ENCODE assay signal across 8 mouse cellular contexts in genomic region chr17:13761179-13761913, GRCm38 (mm10). TPM values are rescaled to one million over a fixed set of nuclear protein-coding genes. Genes with fewer than 3 reads are reported as not detected.
DNase-seq lines count a peak whose midpoint lies in the region; ATAC-seq and TF ChIP-seq lines count a peak whose summit lies in the region.

Gene Tcte2, minus strand, starts transcription at chr17:13761825.

- peak within 1 kb of the TSS; percentile 77 for H3K4me2 ChIP-seq in hindbrain, embryonic 15.5 days
- peak within 1 kb of the TSS; percentile 97 for H3K4me2 ChIP-seq in stomach, postnatal 0 days (replicated peaks; ENCODE audit: low read depth)

- intact Hi-C loops in left cerebral cortex, postnatal 10 days (cut with DNase I) = loop anchor here (5.0 kb wide), 4 partner anchors 56 to 289 kb away; no protein-coding TSS in a partner anchor

- ATAC-seq in hindbrain, embryonic 15.5 days (ENCODE audit: low FRiP score, low read depth) = peak; percentile 55
- peak; percentile 5; the same call in 1 of the 2 replicates for ATAC-seq in stomach, postnatal 0 days (ENCODE audit: low FRiP score, low TSS enrichment)

- no peaks in the 10 kb centered on the region for H3K36me3 ChIP-seq in hindbrain, embryonic 15.5 days
- no peaks in the 10 kb centered on the region for H3K36me3 ChIP-seq in midbrain, embryonic 10.5 days
- no peaks in the 10 kb centered on the region for H3K36me3 ChIP-seq in stomach, postnatal 0 days (ENCODE audit: control insufficient read depth, insufficient read depth, low read length)

- peak within 1 kb of the TSS; percentile 99 for H3K4me3 ChIP-seq in hindbrain, embryonic 15.5 days
- H3K4me3 ChIP-seq in midbrain, embryonic 10.5 days = peak within 1 kb of the TSS; percentile 96
- H3K4me3 ChIP-seq in stomach, postnatal 0 days (ENCODE audit: low read depth, low read length) = peak within 1 kb of the TSS; percentile 81

- DNase-seq in ovary, adult 18-20 months (ENCODE audit: low spot score) = peak; percentile 10
- DNase-seq in ovary, postnatal 10 days (ENCODE audit: low spot score) = no peak
- peak; percentile 70 for DNase-seq in cerebellum, adult 9-10 months
- peak; percentile 45 to 47 for DNase-seq in frontal cortex, postnatal 36 days (ENCODE audit: low spot score in 2 of 2)
- peak in 1 of 2 experiments; percentile 72 for DNase-seq in left cerebral cortex, postnatal 10 days (ENCODE audit: extremely low spot score in 1 of 2, low spot score in 2 of 2)
- DNase-seq in midbrain, embryonic 10.5 days (ENCODE audit: low spot score) = peak; percentile 60
- DNase-seq in stomach, postnatal 0 days (ENCODE audit: low spot score) = peak; percentile 63

- peaks cover 46% of the 10 kb centered on the region for H3K4me1 ChIP-seq in hindbrain, embryonic 15.5 days (replicated peaks)
- H3K4me1 ChIP-seq in midbrain, embryonic 10.5 days = peaks cover 40% of the 10 kb centered on the region
- H3K4me1 ChIP-seq in stomach, postnatal 0 days (replicated peaks; ENCODE audit: control insufficient read depth, insufficient read depth) = no peaks in the 10 kb centered on the region

- H3K9ac ChIP-seq in hindbrain, embryonic 15.5 days = peak within 1 kb of the TSS; percentile 91
- H3K9ac ChIP-seq in stomach, postnatal 0 days (ENCODE audit: low read length) = peak within 1 kb of the TSS; percentile 90

- H3K27ac ChIP-seq in hindbrain, embryonic 15.5 days (replicated peaks) = peak within 1 kb of the TSS; percentile 98
- peak within 1 kb of the TSS; percentile 95 for H3K27ac ChIP-seq in midbrain, embryonic 10.5 days (replicated peaks)
- peak within 1 kb of the TSS; percentile 96 for H3K27ac ChIP-seq in stomach, postnatal 0 days (replicated peaks)

- H3K27me3 ChIP-seq in hindbrain, embryonic 15.5 days = no peaks in the 10 kb centered on the region
- H3K27me3 ChIP-seq in midbrain, embryonic 10.5 days (ENCODE audit: low read depth, poor library complexity, severe bottlenecking) = no peaks in the 10 kb centered on the region
- H3K27me3 ChIP-seq in stomach, postnatal 0 days (ENCODE audit: control insufficient read depth, insufficient read depth, low read length) = no peaks in the 10 kb centered on the region

- TF ChIP-seq EP300 in stomach, postnatal 0 days (optimal IDR thresholded peaks at IDR 0.05) = no peak

- no peaks in the 10 kb centered on the region for H3K9me3 ChIP-seq in hindbrain, embryonic 15.5 days
- no peaks in the 10 kb centered on the region for H3K9me3 ChIP-seq in midbrain, embryonic 10.5 days (replicated peaks)
- no peaks in the 10 kb centered on the region for H3K9me3 ChIP-seq in stomach, postnatal 0 days (ENCODE audit: control insufficient read depth, low read length)

- TF ChIP-seq CTCF in stomach, postnatal 0 days (IDR thresholded peaks at IDR 0.05; ENCODE audit: low read depth) = no peak

- WGBS in hindbrain, embryonic 15.5 days = under 1% methylated on average over 71 of the region's 74 CpGs
- WGBS in midbrain, embryonic 10.5 days = under 1% methylated on average over 60 of the region's 74 CpGs
- 1% methylated on average over 72 of the region's 74 CpGs for WGBS in stomach, postnatal 0 days

RNA-seq across cellular contexts. Expression of gene Tcte2, which starts in this region (rescaled TPM):
- 16.8 TPM in 2 replicates for polyA plus RNA-seq in hindbrain, embryonic 15.5 days (2015; fragmentation: Nextera tagmentation; extraction: Ambion mirVana)
- total RNA-seq in left cerebral cortex, postnatal 10 days (2021) = 10 to 100 TPM; 13.6 to 17.9 TPM
- 5.6 and 6.1 TPM in 2 replicates for polyA plus RNA-seq in midbrain, embryonic 10.5 days (2016; fragmentation: Nextera tagmentation; extraction: Ambion mirVana)
- 3.3 and 3.6 TPM in 2 replicates for polyA plus RNA-seq in stomach, postnatal 0 days (2015; fragmentation: Nextera tagmentation; extraction: Ambion mirVana)
